Mouse (Mus musculus) layer of hippocampus, adult 9-10 months (tissue): ENCODE data around the gene Zfp146.
"Not testable (repeated sequence)": the region's sequence is repeated elsewhere in the genome, so short reads cannot be mapped to it uniquely, and the experiment has no call there.

Experiments used
- DNase-seq: peaks from one replicate; pipeline ENCODE4 v3.0.0; 2022; ENCODE audit warnings: low spot score

Zfp146 gene

GRCm38 (mm10) chr7:30121308-30122187, 48.0 kb downstream of the Zfp146 start, which contains the start of gene Zfp382:
Gene Zfp382, plus strand, starts transcription at chr7:30121942.
- DNase-seq, result peak; percentile 45

- DNase-seq, result not testable (repeated sequence)
These were observed 51.6 kb downstream of the Zfp146 start for GRCm38 (mm10) chr7:30117935-30118334.

GRCm38 (mm10) chr7:30116076-30116475, 53.5 kb downstream of the Zfp146 start:
- no peak for DNase-seq
